Mouse (Mus musculus) olfactory bulb, adult 2 months (tissue): ENCODE measurements around the gene Atp7a.

Experiments used
- CTCF ChIP-seq: fragments of 200-500 bp; IDR thresholded peaks from 2 replicates; pipeline ENCODE4 v1.5.1; 2012; ENCODE audit warnings: low read depth, mild to moderate bottlenecking, low read length, moderate library complexity; ENCODE audit not compliant: insufficient read depth
- POLR2A ChIP-seq: fragments of 200-500 bp; IDR thresholded peaks from 2 replicates; pipeline ENCODE4 v1.6.1; 2012; ENCODE audit warnings: mild to moderate bottlenecking, low read depth, low read length, moderate library complexity; ENCODE audit not compliant: insufficient read depth

- TF ChIP-seq CTCF = no peak
- TF ChIP-seq POLR2A = no peak
These were observed 107.8 kb downstream of the Atp7a start for GRCm38 (mm10) chrX:106134916-106135315.
